Mouse (Mus musculus) right cerebral cortex, postnatal 14 days (tissue): ENCODE results near the gene Trmt1l.

Experiments
- DNase-seq: peaks from one replicate; pipeline ENCODE4 v3.0.0; 2022

The Trmt1l gene

GRCm38 (mm10) chr1:151495635-151496285 lies 67.4 kb downstream of the Trmt1l start:
- DNase-seq: no peak

- DNase-seq: peak; percentile 19
Observed at GRCm38 (mm10) chr1:151497028-151497427, 68.7 kb downstream of the Trmt1l start.

GRCm38 (mm10) chr1:151497942-151498341 lies 69.6 kb downstream of the Trmt1l start:
- no peak for DNase-seq

- no peak for DNase-seq
Observed at GRCm38 (mm10) chr1:151498381-151498780, 70.0 kb downstream of the Trmt1l start.

GRCm38 (mm10) chr1:151499815-151500501 lies 71.6 kb downstream of the Trmt1l start:
- peak; percentile 38 for DNase-seq

- DNase-seq: peak; percentile 82
Observed at GRCm38 (mm10) chr1:151500531-151501361, 72.4 kb downstream of the Trmt1l start, which contains the start of gene Rnf2. Rnf2 (minus strand) TSS chr1:151500955.
